Mouse (Mus musculus) midbrain, embryonic 13.5 days (tissue): ENCODE results near the gene Notch2. TPM values are rescaled to one million over a fixed set of nuclear protein-coding genes. Genes with fewer than 3 reads are reported as not detected.

ENCODE experiments used
- ATAC-seq: fragments of 200-750 bp; cut with Nextera tagmentation; 2 replicates; pipeline ENCODE4 v1.8.0; 2017; ENCODE audit warnings: mild to moderate bottlenecking, moderate TSS enrichment, moderate library complexity
- H3K27ac ChIP-seq: fragments of 300-500 bp; sonication (generic); 2 replicates; pipeline ENCODE4 v1.5.1; 2015; ENCODE audit warnings: inconsistent platforms, mild to moderate bottlenecking, moderate library complexity
- H3K27me3 ChIP-seq: fragments of 300-500 bp; sonication (generic); 2 replicates; pipeline ENCODE4 v1.6.1; 2015; ENCODE audit warnings: mild to moderate bottlenecking, inconsistent platforms
- H3K36me3 ChIP-seq: fragments of 300-500 bp; sonication (generic); 2 replicates; pipeline ENCODE4 v1.6.1; 2015; ENCODE audit warnings: mild to moderate bottlenecking, inconsistent platforms
- H3K4me1 ChIP-seq: fragments of 300-500 bp; sonication (generic); replicated peaks from 2 replicates; pipeline ENCODE4 v1.6.1; 2015; ENCODE audit warnings: inconsistent platforms
- H3K4me2 ChIP-seq: fragments of 300-500 bp; sonication (generic); replicated peaks from 2 replicates; pipeline ENCODE4 v1.6.1; 2015; ENCODE audit warnings: moderate library complexity, mild to moderate bottlenecking, inconsistent platforms
- H3K4me3 ChIP-seq: fragments of 300-500 bp; sonication (generic); replicated peaks from 2 replicates; pipeline ENCODE4 v1.5.1; 2015; ENCODE audit warnings: mild to moderate bottlenecking, inconsistent platforms
- H3K9ac ChIP-seq: fragments of 300-500 bp; sonication (generic); replicated peaks from 2 replicates; pipeline ENCODE4 v1.6.1; 2015; ENCODE audit warnings: mild to moderate bottlenecking, inconsistent platforms
- H3K9me3 ChIP-seq: fragments of 300-500 bp; sonication (generic); 2 replicates; pipeline ENCODE4 v1.6.1; 2016; ENCODE audit warnings: mild to moderate bottlenecking, inconsistent platforms
- WGBS: fragments of 180-500 bp; shearing (Covaris S2); methylation state at CpG from one replicate; pipeline ENCODE4 v1.1.7; 2015; 5-methylcytosine and 5-hydroxymethylcytosine counted together
- polyA plus RNA-seq: library from polyadenylated mRNA; unstranded; fragments of >200 nt; fragmentation: Nextera tagmentation; extraction: Ambion mirVana; gene quantifications from 2 replicates; pipeline ENCODE4 v1.2.1, GENCODE M21; 2015

The Notch2 gene
- polyA plus RNA-seq, 1 experiment from 2014 or later: 10.0 TPM

DNA sequence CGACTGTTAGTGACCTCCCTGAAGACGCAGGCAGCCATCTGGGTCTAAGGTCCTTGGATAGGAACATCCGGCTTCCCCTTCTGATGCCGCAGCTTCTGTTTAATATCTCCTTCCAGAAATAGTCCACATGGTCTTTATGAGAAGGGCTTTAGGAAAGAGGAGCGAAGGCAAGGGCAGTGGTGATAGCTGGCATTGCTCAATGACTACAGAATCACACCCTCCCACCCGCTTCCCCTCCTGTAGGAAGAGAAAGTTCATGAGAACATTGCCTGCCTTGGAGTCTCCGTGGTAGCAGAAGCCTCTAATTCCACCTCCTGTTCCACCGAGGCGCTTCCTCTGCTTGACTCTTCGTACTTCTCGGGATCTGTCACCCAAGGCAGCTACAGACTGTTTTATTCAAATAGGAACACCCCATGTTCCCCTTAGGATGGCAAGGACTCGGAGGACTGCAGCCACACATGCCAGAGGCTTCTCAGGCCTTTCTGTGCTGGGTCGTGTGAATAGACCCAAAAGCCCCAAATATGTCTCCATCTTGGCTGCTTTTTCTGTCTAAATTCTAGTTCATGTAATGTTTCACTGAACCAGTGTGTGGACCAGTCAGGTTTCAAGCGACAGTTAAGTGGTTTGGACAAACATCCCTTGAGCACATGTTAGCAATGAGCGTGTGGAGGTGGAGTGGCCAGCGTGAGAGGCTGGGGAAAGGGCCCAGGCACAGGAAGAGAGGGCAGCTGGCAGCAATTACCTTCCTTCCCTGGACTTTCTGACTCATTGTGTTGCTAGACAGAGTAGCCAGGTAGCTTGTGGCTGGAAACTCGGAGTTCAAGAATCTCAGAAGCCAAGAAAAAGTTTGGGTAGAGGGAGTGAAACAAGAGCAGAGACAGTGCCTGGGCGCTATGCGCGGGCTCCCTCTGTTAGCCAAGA lies 42.7 kb downstream of the Notch2 start:
- Histone ChIP-seq H3K9me3 (no peaks in the 10 kb centered on the region), H3K27me3 (no peaks in the 10 kb centered on the region), H3K36me3 (no peaks in the 10 kb centered on the region), H3K4me1 (peaks cover 24% of the 10 kb centered on the region), H3K27ac (no peak overlapping the region), H3K4me3 (no peak overlapping the region), H3K4me2 (no peak overlapping the region), H3K9ac (no peak overlapping the region)
- 90% methylated on average over 20 of the region's 20 CpGs for WGBS
- ATAC-seq: no peak

DNA sequence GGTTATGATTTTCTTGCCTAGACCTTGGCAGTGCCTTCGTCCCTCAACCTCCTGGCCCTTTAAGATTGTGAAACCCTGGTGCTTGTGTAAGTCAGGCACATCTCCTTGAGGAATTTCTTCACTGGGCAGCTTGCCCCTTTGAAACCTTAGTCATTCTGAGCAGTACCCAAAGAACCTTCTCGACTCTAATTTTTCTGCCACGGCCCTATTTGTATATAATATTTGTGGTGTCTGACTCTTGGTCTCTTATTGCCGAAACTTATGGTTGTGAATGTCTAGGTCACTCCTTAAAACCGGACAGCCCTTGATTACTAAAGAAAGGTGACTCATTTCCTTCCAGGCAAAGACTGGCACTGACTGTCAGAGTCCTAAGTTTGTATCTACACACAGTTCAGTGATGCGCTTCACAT lies 43.6 kb downstream of the Notch2 start:
- 94% methylated on average over 6 of the region's 6 CpGs for WGBS
- H3K27ac ChIP-seq: no peak overlapping the region
- no peak for ATAC-seq
- H3K4me1 ChIP-seq: peaks cover 29% of the 10 kb centered on the region
- no peak overlapping the region for H3K9ac ChIP-seq
- H3K9me3 ChIP-seq: no peaks in the 10 kb centered on the region
- no peaks in the 10 kb centered on the region for H3K27me3 ChIP-seq
- no peaks in the 10 kb centered on the region for H3K36me3 ChIP-seq
- no peak overlapping the region for H3K4me2 ChIP-seq
- no peak overlapping the region for H3K4me3 ChIP-seq

- Histone ChIP-seq H3K9me3 (no peaks in the 10 kb centered on the region), H3K27ac (no peak overlapping the region), H3K4me2 (no peak overlapping the region), H3K27me3 (no peaks in the 10 kb centered on the region), H3K4me1 (peaks cover 50% of the 10 kb centered on the region), H3K9ac (no peak overlapping the region), H3K36me3 (no peaks in the 10 kb centered on the region), H3K4me3 (no peak overlapping the region)
- no peak for ATAC-seq
- 90% methylated on average over 4 of the region's 4 CpGs for WGBS
Observed at GRCm38 (mm10) chr3:98059076-98059475, 45.7 kb downstream of the Notch2 start.

DNA sequence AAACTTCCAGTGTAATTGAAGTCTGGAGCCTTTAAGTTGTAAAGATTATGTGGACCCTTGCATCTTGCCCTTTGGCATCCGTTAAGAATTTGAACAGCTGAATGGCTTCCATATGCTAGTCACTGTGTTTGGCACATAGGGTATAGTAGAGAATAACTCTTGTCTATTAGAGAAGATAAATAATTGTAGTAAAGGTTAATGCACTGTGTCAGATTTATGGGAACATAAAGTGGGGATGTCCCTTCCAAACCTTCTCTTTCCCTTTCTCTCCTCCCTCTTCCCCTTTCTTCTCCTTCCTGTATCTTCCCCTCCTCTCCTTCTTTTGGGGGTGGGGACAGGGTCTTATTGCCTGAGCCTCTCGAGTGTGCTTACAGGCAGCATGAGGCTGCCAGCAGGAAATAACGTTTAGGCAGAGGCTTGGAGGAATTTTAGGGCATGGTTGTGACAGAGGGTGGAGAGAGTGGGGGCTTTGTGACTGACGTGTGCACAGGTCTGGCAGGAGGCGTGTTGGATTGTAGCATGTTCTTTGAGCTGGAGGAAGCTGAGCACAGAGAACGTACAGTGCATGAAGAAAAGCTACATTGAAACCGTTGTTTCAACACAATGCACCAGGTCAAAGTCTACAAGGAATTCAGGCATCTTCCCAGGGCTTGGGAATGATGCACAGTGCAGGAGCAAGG lies 47.8 kb downstream of the Notch2 start:
- ATAC-seq: peak; percentile 29
- no peaks in the 10 kb centered on the region for H3K36me3 ChIP-seq
- 34% methylated on average over 7 of the region's 7 CpGs for WGBS
- no peaks in the 10 kb centered on the region for H3K9me3 ChIP-seq
- H3K4me2 ChIP-seq: no peak overlapping the region
- peaks cover 52% of the 10 kb centered on the region for H3K4me1 ChIP-seq
- H3K27ac ChIP-seq: peak overlapping the region; percentile 87
- H3K4me3 ChIP-seq: no peak overlapping the region
- H3K9ac ChIP-seq: no peak overlapping the region; the same call in 1 of the 2 replicates
- no peaks in the 10 kb centered on the region for H3K27me3 ChIP-seq

- H3K4me3 ChIP-seq: no peak overlapping the region
Observed at GRCm38 (mm10) chr3:98061661-98062330, 48.5 kb downstream of the Notch2 start.

DNA sequence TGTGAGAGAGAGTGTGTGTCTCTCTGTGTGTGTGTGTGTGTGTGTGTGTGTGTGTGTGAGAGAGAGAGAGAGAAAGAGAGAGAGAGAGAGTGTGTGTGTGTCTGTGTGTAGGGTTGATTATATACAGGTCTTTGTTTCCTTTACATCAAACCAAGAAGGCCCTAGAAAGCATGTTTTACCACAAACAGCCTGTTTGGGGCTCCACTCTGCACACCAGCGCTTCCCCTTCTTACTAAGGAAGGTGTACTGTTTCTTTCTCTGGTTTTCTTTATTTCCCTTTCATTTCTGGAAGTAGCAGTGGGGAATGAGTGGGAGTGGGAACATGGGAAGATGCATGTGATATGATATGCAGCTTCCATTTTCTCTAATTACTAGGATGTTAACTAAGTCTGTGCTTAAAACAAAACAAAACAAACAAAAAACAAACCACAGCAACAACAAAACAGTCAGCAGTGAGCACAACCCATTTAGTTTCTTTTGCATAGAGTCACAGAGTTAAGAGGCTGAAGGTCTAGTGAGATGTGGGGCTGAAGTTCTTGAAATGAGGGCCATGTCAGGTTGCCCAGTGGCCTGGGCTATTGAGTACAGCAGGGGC lies 49.4 kb downstream of the Notch2 start:
- Histone ChIP-seq H3K27me3 (no peaks in the 10 kb centered on the region), H3K9ac (no peak overlapping the region), H3K4me1 (peaks cover 52% of the 10 kb centered on the region), H3K9me3 (no peaks in the 10 kb centered on the region), H3K4me3 (no peak overlapping the region), H3K4me2 (no peak overlapping the region), H3K36me3 (no peaks in the 10 kb centered on the region), H3K27ac (peak overlapping the region; percentile 87)
- ATAC-seq: peak; percentile 18; the same call in 1 of the 2 replicates
- WGBS: 65% methylated on average over 1 of the region's 1 CpGs

More at GRCm38 (mm10) chr3:98061661-98062330, 48.5 kb downstream of the Notch2 start:
- no peaks in the 10 kb centered on the region for H3K27me3 ChIP-seq
- H3K9ac ChIP-seq: no peak overlapping the region; the same call in 1 of the 2 replicates
- no peaks in the 10 kb centered on the region for H3K36me3 ChIP-seq
- peaks cover 52% of the 10 kb centered on the region for H3K4me1 ChIP-seq
- ATAC-seq: peak; percentile 46; the same call in 1 of the 2 replicates
- H3K9me3 ChIP-seq: no peaks in the 10 kb centered on the region
- peak overlapping the region; percentile 87 for H3K27ac ChIP-seq
- 44% methylated on average over 13 of the region's 13 CpGs for WGBS
- 0 out of 2 replicates have a peak overlapping the region, but pooled peaks have one; percentile 5 for H3K4me2 ChIP-seq

DNA sequence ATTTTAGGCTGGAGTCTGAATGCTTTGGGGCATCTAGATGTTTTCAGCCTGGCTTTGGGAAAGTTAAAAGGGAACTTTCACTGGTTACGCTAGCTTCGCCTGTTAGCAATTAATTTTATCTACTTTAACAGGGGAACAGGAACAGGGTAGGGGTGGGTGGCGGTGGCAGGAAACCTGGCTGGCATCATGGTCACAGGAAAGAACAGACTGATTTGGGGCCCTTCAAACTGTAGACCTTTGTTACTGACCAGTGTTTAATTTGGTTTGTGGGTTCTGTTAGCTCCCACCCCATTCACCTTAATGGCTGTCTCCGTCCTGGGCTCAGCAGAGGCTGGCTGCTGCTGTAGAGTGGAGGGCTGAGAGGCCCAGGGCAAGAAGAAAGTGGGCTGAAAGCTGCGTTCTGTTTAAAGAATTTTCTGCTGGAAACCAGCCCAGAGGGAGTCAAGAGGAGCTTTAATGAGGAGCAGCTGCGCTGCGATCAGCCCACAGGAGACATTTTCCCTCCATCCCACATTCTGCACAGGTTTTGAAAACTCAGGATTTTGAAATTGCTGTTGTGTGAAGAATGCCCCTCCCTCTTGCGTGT lies 50.0 kb downstream of the Notch2 start:
- no peaks in the 10 kb centered on the region for H3K36me3 ChIP-seq
- H3K27ac ChIP-seq: peak overlapping the region; percentile 87
- H3K9me3 ChIP-seq: no peaks in the 10 kb centered on the region
- H3K4me3 ChIP-seq: no peak overlapping the region
- H3K4me2 ChIP-seq: peak overlapping the region; percentile 5; the same call in 1 of the 2 replicates
- H3K27me3 ChIP-seq: no peaks in the 10 kb centered on the region
- WGBS: 33% methylated on average over 8 of the region's 8 CpGs
- H3K4me1 ChIP-seq: peaks cover 57% of the 10 kb centered on the region
- no peak overlapping the region for H3K9ac ChIP-seq
- ATAC-seq: peak; percentile 74

- no peaks in the 10 kb centered on the region for H3K27me3 ChIP-seq
- no peak overlapping the region for H3K4me3 ChIP-seq
- H3K4me2 ChIP-seq: peak overlapping the region; percentile 5; the same call in 1 of the 2 replicates
- no peaks in the 10 kb centered on the region for H3K9me3 ChIP-seq
- no peak overlapping the region for H3K9ac ChIP-seq
- no peaks in the 10 kb centered on the region for H3K36me3 ChIP-seq
- peak overlapping the region; percentile 87 for H3K27ac ChIP-seq
- H3K4me1 ChIP-seq: peaks cover 57% of the 10 kb centered on the region
- ATAC-seq: peak; percentile 44
- 26% methylated on average over 9 of the region's 9 CpGs for WGBS
Observed at GRCm38 (mm10) chr3:98063833-98064232, 50.5 kb downstream of the Notch2 start.

GRCm38 (mm10) chr3:98065004-98065403 lies 51.7 kb downstream of the Notch2 start:
- H3K9ac ChIP-seq: no peak overlapping the region
- peaks cover 57% of the 10 kb centered on the region for H3K4me1 ChIP-seq
- WGBS: 93% methylated on average over 8 of the region's 8 CpGs
- no peak overlapping the region for H3K27ac ChIP-seq
- H3K9me3 ChIP-seq: no peaks in the 10 kb centered on the region
- H3K27me3 ChIP-seq: no peaks in the 10 kb centered on the region
- no peaks in the 10 kb centered on the region for H3K36me3 ChIP-seq
- no peak for ATAC-seq
- H3K4me3 ChIP-seq: no peak overlapping the region
- no peak overlapping the region for H3K4me2 ChIP-seq

DNA sequence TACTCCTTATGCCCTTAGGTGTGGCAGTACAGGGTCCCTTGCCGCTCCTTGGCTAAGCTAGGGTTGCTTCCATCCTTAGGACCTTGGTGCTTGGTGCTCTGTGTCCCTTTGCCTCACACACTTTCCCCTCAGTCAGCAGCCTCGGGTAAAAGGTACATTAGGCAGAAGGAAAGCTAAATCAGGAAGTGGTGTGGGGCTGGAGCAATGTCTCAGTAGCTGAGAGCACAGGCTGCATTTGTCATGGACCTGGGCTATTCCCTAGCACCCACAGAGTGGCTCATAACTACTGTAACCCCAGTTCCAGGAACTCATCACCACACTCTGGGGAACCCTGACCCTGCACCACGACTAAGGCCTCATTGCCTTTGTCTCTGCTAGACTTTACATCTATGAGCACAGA lies 53.1 kb downstream of the Notch2 start:
- H3K9ac ChIP-seq: no peak overlapping the region
- no peaks in the 10 kb centered on the region for H3K27me3 ChIP-seq
- H3K9me3 ChIP-seq: no peaks in the 10 kb centered on the region
- H3K36me3 ChIP-seq: peaks cover 6% of the 10 kb centered on the region; the same call in 1 of the 2 replicates
- H3K27ac ChIP-seq: no peak overlapping the region
- H3K4me3 ChIP-seq: no peak overlapping the region
- H3K4me2 ChIP-seq: no peak overlapping the region
- peaks cover 45% of the 10 kb centered on the region for H3K4me1 ChIP-seq
- WGBS: 83% methylated on average over 3 of the region's 3 CpGs
- ATAC-seq: no peak

- Histone ChIP-seq H3K9ac (no peak overlapping the region), H3K4me3 (no peak overlapping the region), H3K36me3 (peaks cover 11% of the 10 kb centered on the region), H3K27ac (no peak overlapping the region), H3K9me3 (no peaks in the 10 kb centered on the region), H3K4me2 (no peak overlapping the region), H3K4me1 (peaks cover 36% of the 10 kb centered on the region), H3K27me3 (no peaks in the 10 kb centered on the region)
- WGBS: 94% methylated on average over 3 of the region's 3 CpGs
- ATAC-seq: no peak
Observed at GRCm38 (mm10) chr3:98067413-98067812, 54.1 kb downstream of the Notch2 start.
